Mouse (Mus musculus) A20 (cell line): ENCODE results near the gene Agbl2.

Experiments
- DNase-seq: peaks from one replicate; pipeline ENCODE4 v3.0.0-alpha.2; 2011; ENCODE audit warnings: low read depth, low spot score

Agbl2 gene

DNA sequence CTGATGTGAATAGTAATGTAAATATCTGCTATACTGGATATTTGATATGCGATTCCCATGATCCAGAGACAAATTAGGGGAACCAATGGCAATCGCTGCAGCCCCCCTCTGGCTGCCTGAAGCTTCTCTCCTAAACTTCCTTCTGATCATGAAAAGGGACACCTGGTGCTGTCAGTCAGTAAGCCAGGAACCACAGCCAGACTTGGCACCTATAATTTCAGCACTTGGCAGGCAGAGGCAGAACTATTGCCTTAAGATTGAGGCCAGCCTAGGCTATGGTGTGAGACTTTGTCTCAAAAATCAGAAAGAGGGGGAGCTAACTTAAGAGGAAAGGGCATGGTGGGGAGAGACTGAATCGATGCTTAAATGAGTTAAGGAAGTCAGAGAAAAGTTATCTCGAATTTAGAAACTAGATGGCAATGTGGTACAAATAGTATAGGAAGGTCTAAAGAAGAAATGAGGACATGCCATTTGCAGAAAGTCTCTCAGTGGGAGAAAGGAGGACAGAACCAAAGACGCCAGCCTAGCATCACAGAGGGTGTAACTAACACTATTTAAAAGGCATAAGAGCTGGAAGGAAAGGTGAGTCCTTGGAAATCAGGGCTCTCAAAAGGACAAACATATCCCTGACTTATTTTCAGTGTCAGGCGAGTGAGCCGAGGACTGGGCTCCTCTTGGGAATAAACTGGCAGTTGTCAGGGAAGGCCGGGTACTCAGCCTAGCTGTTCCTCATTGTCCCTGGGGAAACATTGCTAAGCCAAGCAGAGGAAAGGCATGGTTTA lies 88.8 kb downstream of the Agbl2 start:
- no peak for DNase-seq

DNA sequence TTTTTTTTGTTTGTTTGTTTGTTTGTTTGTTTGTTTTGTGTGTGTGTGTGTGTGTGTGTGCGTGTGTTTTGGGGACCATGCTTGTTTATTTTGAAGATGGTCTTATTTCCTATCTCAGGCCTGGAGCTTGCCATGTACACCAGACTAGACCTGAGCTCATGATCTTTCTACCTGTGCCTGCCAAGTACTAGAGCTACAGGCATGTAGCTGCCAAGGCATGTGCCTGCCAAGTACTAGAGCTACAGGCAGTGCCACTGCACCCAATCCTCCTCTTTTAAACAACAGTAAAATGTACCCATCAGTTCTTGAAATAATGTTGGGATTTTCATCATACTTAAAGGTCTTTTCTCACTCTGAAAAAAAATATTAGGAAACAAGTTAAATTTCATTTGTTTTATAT lies 91.5 kb downstream of the Agbl2 start:
- DNase-seq: no peak

DNA sequence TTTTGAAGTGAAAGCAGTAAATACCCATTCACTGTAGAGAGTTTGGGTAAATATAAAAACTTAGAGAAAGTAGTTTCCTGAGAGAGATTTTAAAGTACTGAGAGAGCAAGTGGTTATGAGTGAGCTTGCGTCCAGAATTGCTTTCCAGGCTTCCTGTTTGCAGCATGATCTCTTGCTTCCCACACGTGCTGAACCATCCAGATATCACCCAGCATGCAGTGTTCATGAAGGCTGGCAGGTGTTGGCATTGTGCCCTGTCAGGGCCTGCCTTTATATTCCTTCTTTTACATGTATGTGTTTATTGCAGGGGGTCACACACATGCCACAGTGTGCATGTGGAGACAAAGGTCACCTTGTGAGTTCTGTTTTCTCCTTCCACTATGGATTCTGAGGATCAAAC lies 92.7 kb downstream of the Agbl2 start:
- no peak for DNase-seq

DNA sequence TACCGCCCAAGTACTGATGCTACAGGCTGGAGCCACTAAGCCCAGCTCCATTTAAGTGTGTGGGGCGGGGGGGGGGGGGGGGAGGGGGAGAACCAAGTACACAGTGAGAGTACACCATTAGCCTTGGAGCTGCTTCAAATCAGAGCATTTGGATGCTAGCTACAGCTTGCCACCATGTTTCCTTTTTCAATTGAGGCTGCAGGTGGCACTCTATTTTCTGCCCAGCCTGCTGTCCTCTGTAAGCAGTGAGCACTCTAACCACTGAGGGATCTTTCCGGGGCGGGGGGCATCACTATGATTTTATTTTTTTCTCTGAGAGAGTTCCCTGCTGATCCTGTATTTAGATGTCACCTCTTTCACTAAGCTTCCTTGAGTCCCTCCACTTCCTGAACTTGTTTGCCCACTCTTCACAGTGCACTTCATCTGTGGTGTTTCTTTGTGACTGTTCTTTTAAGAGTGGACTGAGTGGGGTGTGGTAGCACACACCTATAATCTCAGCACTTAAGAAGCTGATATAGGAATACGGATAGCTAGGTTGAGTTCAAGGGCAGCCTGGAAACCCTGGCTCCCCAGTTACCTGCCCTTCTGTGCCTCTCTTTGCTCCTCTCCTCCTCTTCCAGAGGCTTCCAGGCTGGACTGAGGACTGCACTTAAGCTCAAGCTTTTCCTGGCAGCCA lies 95.2 kb downstream of the Agbl2 start:
- no peak for DNase-seq

DNA sequence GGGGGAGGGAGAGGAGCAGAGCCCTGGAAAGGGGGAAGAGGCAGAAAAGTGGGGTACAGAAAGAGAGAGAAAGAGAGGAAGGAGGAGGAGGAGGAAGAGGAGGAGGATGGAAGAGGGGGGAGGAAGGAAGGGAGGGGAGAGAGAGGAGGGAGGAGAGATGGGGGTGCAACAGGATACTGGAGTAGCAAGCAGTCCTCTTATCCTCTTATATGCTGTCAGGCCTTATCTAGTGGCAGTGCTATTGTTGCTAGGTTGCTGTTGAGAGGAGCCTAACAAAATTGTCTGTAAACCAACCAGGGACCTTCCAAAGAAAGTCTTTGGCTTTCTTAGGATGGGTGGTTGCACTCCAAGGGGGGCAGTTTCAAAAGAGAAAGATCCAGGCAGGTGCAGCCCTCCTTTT lies 96.9 kb downstream of the Agbl2 start:
- DNase-seq: no peak

DNA sequence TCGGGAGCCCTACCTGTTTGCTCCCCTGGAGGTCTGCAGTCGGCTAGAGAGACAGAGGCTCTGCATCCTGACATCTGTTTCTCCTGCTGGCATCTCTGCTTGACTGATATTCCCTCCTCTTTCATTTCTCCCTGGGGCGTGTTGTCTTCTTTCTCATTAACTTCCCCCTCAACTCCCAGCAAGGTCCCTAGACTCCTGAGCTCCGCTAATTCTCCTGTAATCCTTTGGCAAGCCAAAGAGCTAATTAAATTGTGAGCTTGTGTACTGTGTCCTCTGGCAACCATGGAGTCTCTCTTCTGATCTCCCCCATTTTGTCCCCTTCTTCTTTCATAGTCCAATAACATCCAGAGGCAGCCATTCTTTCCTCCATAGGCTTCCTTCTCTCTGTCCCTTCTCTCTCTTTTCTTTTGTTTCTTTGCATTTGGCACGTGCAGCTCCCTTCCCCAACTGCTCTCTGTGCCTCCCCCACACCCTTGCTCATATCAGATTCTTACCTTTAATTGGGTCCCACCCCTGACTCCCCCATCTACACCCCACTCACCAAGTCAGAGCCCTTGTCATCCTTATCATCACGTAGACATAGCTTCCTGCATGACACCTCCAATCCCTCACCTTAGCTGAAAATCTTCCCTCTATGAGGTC lies 97.7 kb downstream of the Agbl2 start:
- DNase-seq: no peak

DNA sequence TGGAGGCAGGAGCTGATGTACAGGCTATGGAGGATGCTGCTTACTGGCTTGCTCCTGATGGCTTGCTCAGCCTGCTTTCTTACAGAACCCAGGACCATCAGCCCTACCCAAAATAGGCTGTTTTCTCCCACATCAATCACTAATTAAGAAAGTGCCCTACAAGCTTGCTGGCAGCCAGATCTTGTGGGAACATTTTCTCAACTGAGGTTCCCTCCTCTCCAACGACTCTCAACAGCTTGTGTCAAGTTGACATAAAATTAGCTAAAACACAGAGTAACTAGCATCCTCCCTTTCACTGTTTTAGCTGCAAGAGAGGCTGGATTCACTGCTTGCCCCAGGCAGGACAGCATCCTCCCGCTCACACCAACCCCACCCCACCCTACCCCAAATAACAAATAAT lies 99.3 kb downstream of the Agbl2 start:
- DNase-seq: no peak
